Mouse (Mus musculus): ENCODE results near the gene Snrnp48. TPM values are rescaled to one million over a fixed set of nuclear protein-coding genes. Genes with fewer than 3 reads are reported as not detected.

Gene Snrnp48
- polyA plus RNA-seq, 2 experiments = 10.9 to 15.8 TPM

DNA sequence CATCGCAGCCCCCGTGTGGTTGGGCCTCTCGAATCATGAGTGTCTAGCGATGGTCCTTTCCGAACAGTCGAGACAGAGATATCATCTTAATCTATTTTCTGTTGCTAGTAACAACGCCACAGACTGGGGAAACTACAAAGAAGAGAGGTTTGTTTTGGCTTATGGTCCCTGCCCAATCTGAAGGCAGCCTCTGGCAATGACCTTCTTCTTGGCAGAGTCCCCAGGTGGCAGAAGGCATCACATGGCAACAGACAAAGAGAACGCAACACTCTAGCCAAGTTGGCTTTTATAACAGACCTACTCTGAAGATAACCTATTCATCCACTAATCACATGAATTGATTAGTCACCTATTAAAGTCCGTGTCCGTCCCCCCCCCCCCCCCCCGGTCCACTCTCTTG, 39.8 kb upstream of the Snrnp48 start:
- WGBS (ENCODE audit: insufficient replicate concordance) = 70% methylated on average over 11 of the region's 11 CpGs
- H3K4me2 ChIP-seq (ENCODE audit: low read depth) = no peak overlapping the region
- H3K9me3 ChIP-seq (ENCODE audit: control insufficient read depth, low read length) = no peaks in the 10 kb centered on the region
- no peak overlapping the region for H3K9ac ChIP-seq (replicated peaks)
- no peak overlapping the region for H3K27ac ChIP-seq
- no peaks in the 10 kb centered on the region for H3K27me3 ChIP-seq (ENCODE audit: control insufficient read depth, insufficient read depth, low read length)
- H3K4me1 ChIP-seq (replicated peaks; ENCODE audit: control insufficient read depth in 2 of 2, insufficient read depth in 2 of 2, low read length in 1 of 2) = no peaks in the 10 kb centered on the region
- H3K36me3 ChIP-seq (replicated peaks; ENCODE audit: control insufficient read depth, insufficient read depth, low read depth) = no peaks in the 10 kb centered on the region
- TF ChIP-seq EP300 (IDR thresholded peaks at IDR 0.05; ENCODE audit: low read depth) = no peak
- TF ChIP-seq CTCF (IDR thresholded peaks at IDR 0.05; ENCODE audit: low read depth) = no peak
- DNase-seq (ENCODE audit: low read depth in 3 of 3, low spot score in 3 of 3) = no peak
- no peak for ATAC-seq (ENCODE audit: insufficient read depth)
- no peak overlapping the region for H3K4me3 ChIP-seq (ENCODE audit: insufficient read depth in 1 of 2, low read depth in 2 of 2, low read length in 2 of 2)

DNA sequence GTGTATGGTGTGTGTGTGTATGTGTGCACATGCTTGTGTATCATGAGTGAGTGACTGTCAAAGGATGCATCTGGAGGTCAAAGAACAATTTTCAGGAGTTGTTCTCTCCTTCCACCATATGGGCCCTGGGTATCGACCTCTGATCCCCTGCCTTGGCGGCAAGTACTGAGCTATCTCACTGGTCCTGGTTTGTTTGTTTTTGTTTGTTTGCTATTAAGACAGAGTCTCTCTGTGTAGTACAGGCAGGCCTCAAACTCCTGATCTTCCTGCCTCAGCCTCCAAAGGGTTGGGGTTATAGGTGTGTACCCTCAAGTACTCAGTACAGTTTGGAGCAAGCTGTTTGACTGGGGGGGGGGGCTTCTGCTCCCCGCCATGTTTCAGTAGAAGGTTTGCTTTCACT, 37.7 kb upstream of the Snrnp48 start:
- DNase-seq (ENCODE audit: low read depth in 3 of 3, low spot score in 3 of 3) = no peak
- no peaks in the 10 kb centered on the region for H3K9me3 ChIP-seq (ENCODE audit: control insufficient read depth, low read length)
- no peaks in the 10 kb centered on the region; the same call in 1 of the 2 replicates for H3K27me3 ChIP-seq (ENCODE audit: control insufficient read depth, insufficient read depth, low read length)
- no peak overlapping the region for H3K9ac ChIP-seq (replicated peaks)
- no peak for ATAC-seq (ENCODE audit: insufficient read depth)
- H3K4me3 ChIP-seq (ENCODE audit: insufficient read depth in 1 of 2, low read depth in 2 of 2, low read length in 2 of 2) = no peak overlapping the region
- H3K36me3 ChIP-seq (replicated peaks; ENCODE audit: control insufficient read depth, insufficient read depth, low read depth) = no peaks in the 10 kb centered on the region
- no peak overlapping the region for H3K4me2 ChIP-seq (ENCODE audit: low read depth)
- no peak overlapping the region for H3K27ac ChIP-seq
- no peaks in the 10 kb centered on the region for H3K4me1 ChIP-seq (replicated peaks; ENCODE audit: control insufficient read depth in 2 of 2, insufficient read depth in 2 of 2, low read length in 1 of 2)
- no peak for TF ChIP-seq EP300 (IDR thresholded peaks at IDR 0.05; ENCODE audit: low read depth)
- no peak for TF ChIP-seq CTCF (IDR thresholded peaks at IDR 0.05; ENCODE audit: low read depth)
- WGBS (ENCODE audit: insufficient replicate concordance) = 65% methylated on average over 3 of the region's 3 CpGs

DNA sequence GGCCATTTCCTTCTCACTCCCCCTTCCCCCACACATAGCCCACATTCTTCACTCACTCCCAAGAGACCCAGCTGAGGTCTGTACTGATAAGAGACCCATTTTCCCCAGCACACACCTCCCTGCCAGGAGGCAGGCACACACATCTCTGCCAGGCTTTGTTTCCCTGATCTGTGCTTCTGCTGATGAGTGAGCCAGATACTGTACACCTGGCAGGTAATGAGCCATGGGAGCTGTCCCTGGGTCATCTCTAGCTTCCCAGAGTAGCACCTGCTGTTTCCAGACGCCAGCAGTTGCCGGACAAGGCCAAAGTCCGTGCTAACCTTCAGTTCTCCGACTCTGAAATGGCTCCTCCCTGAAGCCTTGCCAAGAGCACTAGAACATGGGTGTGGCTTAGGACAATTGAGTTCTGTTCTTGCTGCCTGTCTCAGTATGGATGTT, 34.0 kb upstream of the Snrnp48 start:
- TF ChIP-seq CTCF (IDR thresholded peaks at IDR 0.05; ENCODE audit: low read depth) (no peak), EP300 (IDR thresholded peaks at IDR 0.05; ENCODE audit: low read depth) (no peak)
- no peaks in the 10 kb centered on the region; the same call in 1 of the 2 replicates for H3K27me3 ChIP-seq (ENCODE audit: control insufficient read depth, insufficient read depth, low read length)
- no peak for DNase-seq (ENCODE audit: low read depth in 3 of 3, low spot score in 3 of 3)
- H3K27ac ChIP-seq = no peak overlapping the region
- ATAC-seq (ENCODE audit: insufficient read depth) = no peak
- H3K4me1 ChIP-seq (replicated peaks; ENCODE audit: control insufficient read depth in 2 of 2, insufficient read depth in 2 of 2, low read length in 1 of 2) = no peaks in the 10 kb centered on the region
- H3K4me2 ChIP-seq (ENCODE audit: low read depth) = no peak overlapping the region
- H3K9me3 ChIP-seq (ENCODE audit: control insufficient read depth, low read length) = no peaks in the 10 kb centered on the region
- no peak overlapping the region for H3K9ac ChIP-seq (replicated peaks)
- H3K36me3 ChIP-seq (replicated peaks; ENCODE audit: control insufficient read depth, insufficient read depth, low read depth) = no peaks in the 10 kb centered on the region
- WGBS (ENCODE audit: insufficient replicate concordance) = 30% methylated on average over 4 of the region's 4 CpGs
- no peak overlapping the region for H3K4me3 ChIP-seq (ENCODE audit: insufficient read depth in 1 of 2, low read depth in 2 of 2, low read length in 2 of 2)

DNA sequence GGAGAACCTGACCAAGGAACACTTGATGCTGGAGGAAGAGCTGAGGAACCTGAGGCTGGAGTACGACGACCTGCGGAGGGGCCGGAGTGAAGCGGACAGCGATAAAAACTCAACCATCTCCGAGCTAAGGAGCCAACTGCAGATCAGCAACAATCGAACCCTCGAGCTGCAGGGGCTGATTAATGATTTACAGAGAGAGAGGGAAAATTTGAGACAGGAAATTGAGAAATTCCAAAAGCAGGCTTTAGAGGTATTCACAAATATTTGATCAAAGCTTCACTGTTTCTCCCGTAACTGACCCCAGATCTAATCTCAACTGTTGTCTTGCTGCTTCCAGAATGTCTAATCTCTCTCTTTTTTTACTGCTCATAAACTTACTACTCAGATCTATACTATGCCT, 11.3 kb upstream of the Snrnp48 start:
- H3K36me3 ChIP-seq (replicated peaks; ENCODE audit: control insufficient read depth, insufficient read depth, low read depth) = peaks cover 3% of the 10 kb centered on the region
- no peak overlapping the region for H3K4me2 ChIP-seq (ENCODE audit: low read depth)
- DNase-seq (ENCODE audit: low read depth in 3 of 3, low spot score in 3 of 3) (no peak), ATAC-seq (ENCODE audit: insufficient read depth) (no peak)
- H3K27ac ChIP-seq = no peak overlapping the region
- WGBS (ENCODE audit: insufficient replicate concordance) = 74% methylated on average over 10 of the region's 10 CpGs
- H3K27me3 ChIP-seq (ENCODE audit: control insufficient read depth, insufficient read depth, low read length) = no peaks in the 10 kb centered on the region
- H3K4me3 ChIP-seq (ENCODE audit: insufficient read depth in 1 of 2, low read depth in 2 of 2, low read length in 2 of 2) = no peak overlapping the region
- H3K4me1 ChIP-seq (replicated peaks; ENCODE audit: control insufficient read depth in 2 of 2, insufficient read depth in 2 of 2, low read length in 1 of 2) = no peaks in the 10 kb centered on the region
- H3K9ac ChIP-seq (replicated peaks) = no peak overlapping the region
- H3K9me3 ChIP-seq (ENCODE audit: control insufficient read depth, low read length) = peaks cover 10% of the 10 kb centered on the region; the same call in 1 of the 2 replicates
- TF ChIP-seq CTCF (IDR thresholded peaks at IDR 0.05; ENCODE audit: low read depth) (no peak), EP300 (IDR thresholded peaks at IDR 0.05; ENCODE audit: low read depth) (no peak)

DNA sequence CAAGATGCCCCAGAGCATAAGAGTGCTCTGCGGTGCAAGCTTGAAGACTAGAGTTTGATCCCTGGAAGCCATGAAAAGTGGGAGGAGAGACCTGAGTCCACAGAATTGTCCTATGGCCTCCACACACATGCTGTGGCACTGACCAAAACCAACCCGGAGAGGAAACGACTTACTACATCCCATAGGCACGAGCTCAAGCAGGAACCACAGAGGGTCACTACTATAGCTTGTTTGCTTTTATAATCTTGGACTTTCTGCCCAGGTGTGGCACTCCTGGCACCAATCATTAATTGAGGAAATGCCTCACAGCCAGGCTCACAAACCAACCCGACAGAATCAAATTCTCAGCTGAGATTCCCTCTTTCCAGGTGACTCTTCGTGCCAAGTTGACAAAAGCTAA, 3.3 kb upstream of the Snrnp48 start:
- no peaks in the 10 kb centered on the region for H3K9me3 ChIP-seq (ENCODE audit: control insufficient read depth, low read length)
- DNase-seq (ENCODE audit: low read depth in 3 of 3, low spot score in 3 of 3) = no peak
- TF ChIP-seq CTCF (IDR thresholded peaks at IDR 0.05; ENCODE audit: low read depth) = no peak
- no peak for TF ChIP-seq EP300 (IDR thresholded peaks at IDR 0.05; ENCODE audit: low read depth)
- no peak for ATAC-seq (ENCODE audit: insufficient read depth)
- no peaks in the 10 kb centered on the region for H3K36me3 ChIP-seq (replicated peaks; ENCODE audit: control insufficient read depth, insufficient read depth, low read depth)
- H3K4me3 ChIP-seq (ENCODE audit: insufficient read depth in 1 of 2, low read depth in 2 of 2, low read length in 2 of 2) = no peak overlapping the region
- peaks cover 8 to 9% of the 10 kb centered on the region in 2 experiments for H3K4me1 ChIP-seq (replicated peaks; ENCODE audit: control insufficient read depth in 2 of 2, insufficient read depth in 2 of 2, low read length in 1 of 2)
- no peak overlapping the region for H3K4me2 ChIP-seq (ENCODE audit: low read depth)
- WGBS (ENCODE audit: insufficient replicate concordance) = 56% methylated on average over 6 of the region's 6 CpGs
- no peaks in the 10 kb centered on the region for H3K27me3 ChIP-seq (ENCODE audit: control insufficient read depth, insufficient read depth, low read length)
- no peak overlapping the region for H3K27ac ChIP-seq
- H3K9ac ChIP-seq (replicated peaks) = no peak overlapping the region

Data from liver, embryonic 14.5 days (tissue).